Mouse (Mus musculus) stomach, embryonic 14.5 days (tissue): ENCODE results near the gene Txndc15. TPM values are rescaled to one million over a fixed set of nuclear protein-coding genes. Genes with fewer than 3 reads are reported as not detected.

Experiments
- ATAC-seq: fragments of 200-750 bp; cut with Nextera tagmentation; 2 replicates; pipeline ENCODE4 v1.8.0; 2017; ENCODE audit warnings: low read depth, moderate TSS enrichment; ENCODE audit not compliant: insufficient number of reproducible peaks, insufficient read depth, low FRiP score
- H3K27ac ChIP-seq: fragments of 300-500 bp; sonication (generic); 2 replicates; pipeline ENCODE4 v1.5.1; 2014; ENCODE audit warnings: mild to moderate bottlenecking, low read length, moderate library complexity, mixed read lengths
- H3K27me3 ChIP-seq: fragments of 300-500 bp; sonication (generic); 2 replicates; pipeline ENCODE4 v1.6.1; 2014; ENCODE audit warnings: low read length, control low read depth, mixed read lengths; ENCODE audit not compliant: control insufficient read depth, insufficient read depth
- H3K36me3 ChIP-seq: fragments of 300-500 bp; sonication (generic); 2 replicates; pipeline ENCODE4 v1.6.1; 2014; ENCODE audit warnings: mild to moderate bottlenecking, control low read depth, low read length, moderate library complexity, mixed read lengths; ENCODE audit not compliant: control insufficient read depth, insufficient read depth
- H3K4me1 ChIP-seq: fragments of 300-500 bp; sonication (generic); 2 replicates; pipeline ENCODE4 v1.6.1; 2014; ENCODE audit warnings: low read length, control low read depth, mixed read lengths; ENCODE audit not compliant: control insufficient read depth, insufficient read depth
- H3K4me2 ChIP-seq: fragments of 300-500 bp; sonication (generic); replicated peaks from 2 replicates; pipeline ENCODE4 v1.6.1; 2014; ENCODE audit warnings: low read depth, low read length, control low read depth
- H3K4me3 ChIP-seq: fragments of 300-500 bp; sonication (generic); 2 replicates; pipeline ENCODE4 v1.5.1; 2014; ENCODE audit warnings: low read depth, low read length, control low read depth
- H3K9ac ChIP-seq: fragments of 300-500 bp; sonication (generic); replicated peaks from 2 replicates; pipeline ENCODE4 v1.6.1; 2014; ENCODE audit warnings: low read depth, mild to moderate bottlenecking, control low read depth, low read length, moderate library complexity, mixed read lengths
- H3K9me3 ChIP-seq: fragments of 300-500 bp; sonication (generic); 2 replicates; pipeline ENCODE4 v1.6.1; 2016; ENCODE audit warnings: low read depth, low read length, control low read depth; ENCODE audit not compliant: control insufficient read depth
- WGBS: fragments of 180-500 bp; shearing (Covaris S2); extraction: QIAGEN DNeasy Blood & Tissue Kit; methylation state at CpG from one replicate; pipeline ENCODE4 v1.1.7; 2014; 5-methylcytosine and 5-hydroxymethylcytosine counted together
- polyA plus RNA-seq: library from polyadenylated mRNA; unstranded; fragments of >200 nt; fragmentation: Nextera tagmentation; extraction: Ambion mirVana; gene quantifications from 2 replicates; pipeline ENCODE4 v1.2.1, GENCODE M21; 2014

Txndc15 gene
- polyA plus RNA-seq, 1 experiment from 2014 or later, result 91.3 TPM

- H3K27me3 ChIP-seq, result no peaks in the 10 kb centered on the region
- no peaks in the 10 kb centered on the region for H3K9me3 ChIP-seq
- ATAC-seq, result no peak
- WGBS, result 87% methylated on average over 8 of the region's 8 CpGs
- no peaks in the 10 kb centered on the region for H3K4me1 ChIP-seq
- H3K4me3 ChIP-seq, result no peak overlapping the region
- no peak overlapping the region for H3K27ac ChIP-seq
- H3K36me3 ChIP-seq, result no peaks in the 10 kb centered on the region
- no peak overlapping the region for H3K9ac ChIP-seq
- H3K4me2 ChIP-seq, result no peak overlapping the region
These were observed 23.4 kb downstream of the Txndc15 start for GRCm38 (mm10) chr13:55737885-55738284.

- H3K27ac ChIP-seq, result no peak overlapping the region
- WGBS, result 70% methylated on average over 8 of the region's 8 CpGs
- no peak overlapping the region for H3K4me3 ChIP-seq
- H3K4me2 ChIP-seq, result no peak overlapping the region
- H3K9ac ChIP-seq, result no peak overlapping the region
- no peaks in the 10 kb centered on the region for H3K27me3 ChIP-seq
- H3K4me1 ChIP-seq, result no peaks in the 10 kb centered on the region; the same call in 1 of the 2 replicates
- H3K36me3 ChIP-seq, result no peaks in the 10 kb centered on the region
- no peak for ATAC-seq
- H3K9me3 ChIP-seq, result no peaks in the 10 kb centered on the region
These were observed 27.9 kb downstream of the Txndc15 start for GRCm38 (mm10) chr13:55742306-55742705.

GRCm38 (mm10) chr13:55754380-55754779, 39.9 kb downstream of the Txndc15 start:
- Histone ChIP-seq H3K4me2 (no peak overlapping the region), H3K27me3 (no peaks in the 10 kb centered on the region), H3K9ac (no peak overlapping the region), H3K4me1 (peaks cover 20% of the 10 kb centered on the region), H3K9me3 (no peaks in the 10 kb centered on the region), H3K27ac (no peak overlapping the region), H3K4me3 (no peak overlapping the region), H3K36me3 (no peaks in the 10 kb centered on the region)
- no peak for ATAC-seq
- 49% methylated on average over 13 of the region's 13 CpGs for WGBS

GRCm38 (mm10) chr13:55756789-55757188, 42.3 kb downstream of the Txndc15 start:
- Histone ChIP-seq H3K27ac (peak overlapping the region; percentile 59), H3K9ac (no peak overlapping the region), H3K4me3 (no peak overlapping the region), H3K36me3 (no peaks in the 10 kb centered on the region), H3K9me3 (no peaks in the 10 kb centered on the region), H3K4me2 (peak overlapping the region; percentile 24), H3K4me1 (peaks cover 26% of the 10 kb centered on the region), H3K27me3 (no peaks in the 10 kb centered on the region)
- peak; percentile 61; the same call in 1 of the 2 replicates for ATAC-seq
- WGBS, result 26% methylated on average over 8 of the region's 8 CpGs

- Histone ChIP-seq H3K27ac (no peak overlapping the region), H3K4me1 (peaks cover 26% of the 10 kb centered on the region), H3K27me3 (no peaks in the 10 kb centered on the region), H3K4me3 (no peak overlapping the region), H3K36me3 (no peaks in the 10 kb centered on the region), H3K4me2 (no peak overlapping the region), H3K9ac (no peak overlapping the region), H3K9me3 (no peaks in the 10 kb centered on the region)
- 78% methylated on average over 6 of the region's 6 CpGs for WGBS
- no peak for ATAC-seq
These were observed 43.2 kb downstream of the Txndc15 start for GRCm38 (mm10) chr13:55757645-55758044.

GRCm38 (mm10) chr13:55760576-55760975, 46.1 kb downstream of the Txndc15 start:
- Histone ChIP-seq H3K4me3 (no peak overlapping the region), H3K4me2 (no peak overlapping the region), H3K9me3 (no peaks in the 10 kb centered on the region), H3K36me3 (no peaks in the 10 kb centered on the region), H3K27ac (no peak overlapping the region), H3K27me3 (no peaks in the 10 kb centered on the region), H3K4me1 (peaks cover 16% of the 10 kb centered on the region), H3K9ac (no peak overlapping the region)
- 72% methylated on average over 10 of the region's 10 CpGs for WGBS
- no peak for ATAC-seq

GRCm38 (mm10) chr13:55761486-55761885, 47.0 kb downstream of the Txndc15 start:
- Histone ChIP-seq H3K4me3 (no peak overlapping the region), H3K9ac (no peak overlapping the region), H3K27ac (no peak overlapping the region), H3K4me2 (no peak overlapping the region), H3K36me3 (no peaks in the 10 kb centered on the region), H3K4me1 (peaks cover 13% of the 10 kb centered on the region), H3K27me3 (no peaks in the 10 kb centered on the region), H3K9me3 (no peaks in the 10 kb centered on the region)
- 52% methylated on average over 10 of the region's 10 CpGs for WGBS
- ATAC-seq, result no peak

GRCm38 (mm10) chr13:55774352-55774751, 59.9 kb downstream of the Txndc15 start:
- no peak for ATAC-seq
- Histone ChIP-seq H3K4me2 (no peak overlapping the region), H3K4me3 (no peak overlapping the region), H3K9me3 (no peaks in the 10 kb centered on the region), H3K9ac (no peak overlapping the region), H3K4me1 (no peaks in the 10 kb centered on the region), H3K27me3 (no peaks in the 10 kb centered on the region), H3K36me3 (no peaks in the 10 kb centered on the region), H3K27ac (no peak overlapping the region)
- 85% methylated on average over 7 of the region's 7 CpGs for WGBS

GRCm38 (mm10) chr13:55775056-55775455, 60.6 kb downstream of the Txndc15 start:
- Histone ChIP-seq H3K4me1 (no peaks in the 10 kb centered on the region), H3K27me3 (no peaks in the 10 kb centered on the region), H3K9me3 (no peaks in the 10 kb centered on the region), H3K4me3 (no peak overlapping the region), H3K27ac (no peak overlapping the region), H3K9ac (no peak overlapping the region), H3K36me3 (no peaks in the 10 kb centered on the region), H3K4me2 (no peak overlapping the region)
- ATAC-seq, result no peak
- WGBS, result 12% methylated on average over 11 of the region's 11 CpGs
